Mouse (Mus musculus) limb, embryonic 14.5 days (tissue): Measurements from ENCODE around the gene Egfl6. TPM values are rescaled to one million over a fixed set of nuclear protein-coding genes. Genes with fewer than 3 reads are reported as not detected.

Source experiments
- ATAC-seq: fragments of 200-750 bp; cut with Nextera tagmentation; 2 replicates; pipeline ENCODE4 v1.8.0; 2017; ENCODE audit warnings: low read depth, moderate number of reproducible peaks, moderate TSS enrichment; ENCODE audit not compliant: low FRiP score
- DNase-seq: peaks from one replicate; pipeline ENCODE4 v3.0.0-alpha.2; 2015; ENCODE audit warnings: low spot score
- H3K27ac ChIP-seq: fragments of 300-500 bp; sonication (generic); replicated peaks from 2 replicates; pipeline ENCODE4 v1.5.1; 2014; ENCODE audit warnings: low read depth, mild to moderate bottlenecking, low read length, moderate library complexity, mixed read lengths
- H3K27me3 ChIP-seq: fragments of 300-500 bp; sonication (generic); 2 replicates; pipeline ENCODE4 v1.6.1; 2014; ENCODE audit warnings: low read length, mixed read lengths; ENCODE audit not compliant: control insufficient read depth, insufficient read depth
- H3K36me3 ChIP-seq: fragments of 300-500 bp; sonication (generic); 2 replicates; pipeline ENCODE4 v1.6.1; 2014; ENCODE audit warnings: mild to moderate bottlenecking, low read length, moderate library complexity, mixed read lengths; ENCODE audit not compliant: control insufficient read depth, insufficient read depth
- H3K4me1 ChIP-seq: fragments of 300-500 bp; sonication (generic); 2 replicates; pipeline ENCODE4 v1.6.1; 2014; ENCODE audit warnings: antibody characterized with exemption, low read length, mixed read lengths; ENCODE audit not compliant: control insufficient read depth, insufficient read depth
- H3K4me2 ChIP-seq: fragments of 300-500 bp; sonication (generic); replicated peaks from 2 replicates; pipeline ENCODE4 v1.6.1; 2014; ENCODE audit warnings: low read depth, mild to moderate bottlenecking, low read length, moderate library complexity; ENCODE audit not compliant: severe bottlenecking
- H3K4me3 ChIP-seq: fragments of 300-500 bp; sonication (generic); replicated peaks from 2 replicates; pipeline ENCODE4 v1.5.1; 2014; ENCODE audit warnings: low read length
- H3K9ac ChIP-seq: fragments of 300-500 bp; sonication (generic); 2 replicates; pipeline ENCODE4 v1.6.1; 2014; ENCODE audit warnings: mild to moderate bottlenecking, low read depth, low read length, moderate library complexity; ENCODE audit not compliant: severe bottlenecking
- H3K9me3 ChIP-seq: fragments of 300-500 bp; sonication (generic); 2 replicates; pipeline ENCODE4 v1.6.1; 2016; ENCODE audit warnings: low read length; ENCODE audit not compliant: control insufficient read depth
- POLR2A ChIP-seq: fragments of 200-500 bp; IDR thresholded peaks from 2 replicates; pipeline ENCODE4 v1.8.0; 2012; ENCODE audit warnings: inconsistent platforms, mild to moderate bottlenecking, moderate library complexity, borderline replicate concordance; ENCODE audit not compliant: insufficient read depth, insufficient read length; ENCODE audit errors: extremely low read depth
- whole genome bisulfite sequencing: fragments of 180-500 bp; shearing (Covaris S2); extraction: QIAGEN DNeasy Blood & Tissue Kit; methylation state at CpG from one replicate; pipeline ENCODE4 v1.1.7; 2014; 5-methylcytosine and 5-hydroxymethylcytosine counted together
- polyA plus RNA-seq, 2 experiments: library from polyadenylated mRNA; depleted of rRNA in 1 of 2; stranded (reverse) in 1 of 2; unstranded in 1 of 2; fragments of >200 nt; fragmentation: Nextera tagmentation in 1 of 2; extraction: Ambion mirVana in 1 of 2; gene quantifications; 2 replicates each; pipeline versions ENCODE4 v1.2.1 to v1.2.3; 2012 to 2014

Gene Egfl6
- polyA plus RNA-seq, 2 experiments: 86.2 to 97.0 TPM

GRCm38 (mm10) chrX:166531671-166532070, 53.8 kb downstream of the Egfl6 start:
- no peak for TF ChIP-seq POLR2A
- DNase-seq (no peak), ATAC-seq (no peak)
- Histone ChIP-seq H3K9ac (no peak overlapping the region), H3K4me2 (no peak overlapping the region), H3K36me3 (no peaks in the 10 kb centered on the region), H3K4me3 (no peak overlapping the region), H3K27ac (no peak overlapping the region), H3K4me1 (no peaks in the 10 kb centered on the region), H3K27me3 (no peaks in the 10 kb centered on the region), H3K9me3 (no peaks in the 10 kb centered on the region)
- WGBS: 40% methylated on average over 6 of the region's 6 CpGs

- WGBS: 73% methylated on average over 3 of the region's 3 CpGs
Measured at GRCm38 (mm10) chrX:166528126-166528525, 57.4 kb downstream of the Egfl6 start.

GRCm38 (mm10) chrX:166525637-166526315, 59.7 kb downstream of the Egfl6 start:
- no peak overlapping the region for H3K4me2 ChIP-seq
- no peak for TF ChIP-seq POLR2A
- H3K9me3 ChIP-seq: no peaks in the 10 kb centered on the region
- no peaks in the 10 kb centered on the region for H3K36me3 ChIP-seq
- ATAC-seq (no peak), DNase-seq (no peak)
- no peak overlapping the region for H3K4me3 ChIP-seq
- H3K4me1 ChIP-seq: no peaks in the 10 kb centered on the region
- no peaks in the 10 kb centered on the region for H3K27me3 ChIP-seq
- no peak overlapping the region for H3K27ac ChIP-seq
- H3K9ac ChIP-seq: no peak overlapping the region
- WGBS: 90% methylated on average over 2 of the region's 2 CpGs

More at GRCm38 (mm10) chrX:166528126-166528525, 57.4 kb downstream of the Egfl6 start:
- no peak overlapping the region for H3K27ac ChIP-seq
- no peak for ATAC-seq
- H3K9me3 ChIP-seq: no peaks in the 10 kb centered on the region
- H3K9ac ChIP-seq: no peak overlapping the region
- DNase-seq: no peak
- no peak overlapping the region for H3K4me3 ChIP-seq
- H3K36me3 ChIP-seq: no peaks in the 10 kb centered on the region
- no peak for TF ChIP-seq POLR2A
- H3K4me1 ChIP-seq: no peaks in the 10 kb centered on the region
- no peaks in the 10 kb centered on the region for H3K27me3 ChIP-seq
- H3K4me2 ChIP-seq: no peak overlapping the region

DNA sequence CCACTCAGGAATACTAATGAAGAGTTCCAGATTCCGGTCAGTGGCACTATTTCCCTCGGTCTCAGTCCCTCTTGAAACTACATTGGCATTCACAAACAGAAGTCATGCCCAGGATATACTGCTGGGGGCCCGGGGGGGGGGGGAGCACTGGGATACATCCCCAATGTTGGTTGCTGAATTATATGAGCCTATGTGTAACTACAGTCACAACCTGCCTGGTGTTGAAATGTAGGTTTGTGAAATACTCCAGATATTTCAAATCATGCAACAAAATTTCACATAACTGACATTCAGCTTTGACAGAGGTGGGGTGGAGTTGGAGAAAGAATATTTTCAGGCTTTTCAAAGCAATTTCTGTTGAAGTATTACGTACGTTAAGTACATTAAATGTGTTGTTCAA, 64.7 kb downstream of the Egfl6 start:
- WGBS: 82% methylated on average over 5 of the region's 5 CpGs
- Histone ChIP-seq H3K9me3 (no peaks in the 10 kb centered on the region), H3K27ac (no peak overlapping the region), H3K4me1 (no peaks in the 10 kb centered on the region), H3K36me3 (no peaks in the 10 kb centered on the region), H3K4me3 (no peak overlapping the region), H3K4me2 (no peak overlapping the region), H3K9ac (no peak overlapping the region), H3K27me3 (no peaks in the 10 kb centered on the region)
- DNase-seq (no peak), ATAC-seq (no peak)
- TF ChIP-seq POLR2A: no peak

GRCm38 (mm10) chrX:166518345-166518744, 67.2 kb downstream of the Egfl6 start, which contains the start of gene Tceanc:
Gene Tceanc, minus strand, starts transcription at chrX:166518567.
- Histone ChIP-seq H3K27ac (no peak within 1 kb of the TSS), H3K36me3 (no peaks in the 10 kb centered on the region), H3K27me3 (no peaks in the 10 kb centered on the region), H3K9me3 (no peaks in the 10 kb centered on the region), H3K9ac (no peak within 1 kb of the TSS), H3K4me1 (no peaks in the 10 kb centered on the region), H3K4me3 (no peak within 1 kb of the TSS), H3K4me2 (no peak within 1 kb of the TSS)
- DNase-seq (peak; percentile 44), ATAC-seq (no peak)
- TF ChIP-seq POLR2A: no peak
- WGBS: 55% methylated on average over 16 of the region's 16 CpGs

DNA sequence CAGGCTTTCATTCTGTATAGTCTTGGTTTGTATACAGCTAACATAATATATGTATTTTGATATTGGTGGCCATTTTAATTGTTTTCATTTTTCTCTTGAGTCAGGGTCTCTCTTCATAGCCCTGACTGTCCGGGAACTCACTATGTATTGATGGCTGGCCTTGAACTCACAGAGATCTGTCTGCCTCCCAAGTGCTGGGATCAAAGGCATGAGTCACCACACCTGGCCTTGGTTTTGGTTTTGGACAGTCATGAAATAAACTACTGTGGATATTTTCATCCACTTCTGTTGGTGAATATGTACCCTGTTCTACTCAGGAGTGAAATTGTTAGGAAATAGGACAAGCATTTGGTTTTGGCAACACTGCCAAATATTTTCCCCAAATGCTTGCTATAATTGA, 68.9 kb downstream of the Egfl6 start:
- 100% methylated on average over 1 of the region's 1 CpGs for WGBS
- H3K9ac ChIP-seq: no peak overlapping the region
- no peaks in the 10 kb centered on the region for H3K36me3 ChIP-seq
- DNase-seq: no peak
- H3K4me3 ChIP-seq: no peak overlapping the region
- TF ChIP-seq POLR2A: no peak
- no peaks in the 10 kb centered on the region for H3K4me1 ChIP-seq
- H3K27ac ChIP-seq: no peak overlapping the region
- H3K27me3 ChIP-seq: no peaks in the 10 kb centered on the region
- ATAC-seq: no peak
- H3K4me2 ChIP-seq: no peak overlapping the region
- H3K9me3 ChIP-seq: no peaks in the 10 kb centered on the region
